9 mouse cellular contexts compared by ENCODE assay signal in the genomic region with DNA sequence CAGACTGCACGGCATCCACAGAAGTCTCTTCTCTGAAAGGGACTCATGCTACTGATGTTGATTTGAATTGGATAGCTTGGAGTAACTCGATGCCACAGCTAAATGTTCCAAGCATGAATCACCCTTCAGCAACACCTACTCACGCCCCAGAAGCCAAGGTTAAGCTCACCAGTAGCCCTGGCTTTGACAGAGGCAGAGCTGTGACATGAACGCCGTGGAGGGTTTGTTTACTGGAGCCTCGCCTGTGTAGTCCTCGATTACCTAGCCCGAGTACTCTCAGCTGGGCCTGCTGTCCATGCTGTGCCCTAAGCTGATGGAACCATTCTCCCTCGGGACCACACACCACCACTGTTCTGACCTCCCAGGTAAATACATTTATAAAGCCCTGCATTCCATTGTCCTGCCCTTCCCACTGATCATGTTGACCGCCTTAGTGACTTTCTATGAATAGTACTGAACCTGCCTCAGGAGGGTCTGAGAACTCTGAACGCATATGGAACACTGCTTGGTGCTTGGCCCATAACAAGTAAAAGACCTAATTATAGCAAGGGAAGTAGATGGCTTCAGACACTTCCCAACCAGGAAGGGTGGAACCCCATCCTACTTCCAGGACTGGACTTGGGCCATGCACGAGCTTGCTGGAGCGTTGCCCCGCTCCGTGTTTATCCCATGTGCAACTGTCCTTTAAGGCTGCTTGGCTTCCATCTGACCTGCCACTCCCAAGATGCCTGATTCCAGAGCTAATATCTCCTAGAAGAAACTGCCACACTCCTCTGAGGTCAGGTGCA. TPM values are rescaled to one million over a fixed set of nuclear protein-coding genes. Genes with fewer than 3 reads are reported as not detected.
DNase-seq lines count a peak whose midpoint lies in the region; ATAC-seq lines count a peak whose summit lies in the region.
"Had no signal": no experiment of that assay in that cellular context is flagged by ENCODE, and none has a peak within 500 bp of the region (broad histone marks: within the 10 kb centered on the region; RNA-seq: fewer than 3 reads in every experiment).

No protein-coding gene starts in this region.

- H3K4me1 ChIP-seq in neural tube, embryonic 13.5 days (replicated peaks), result peaks cover 11% of the 10 kb centered on the region
- peaks cover 12% of the 10 kb centered on the region for H3K4me1 ChIP-seq in neural tube, embryonic 15.5 days

- no peak for ATAC-seq in neural tube, embryonic 13.5 days (ENCODE audit: low read depth)
- ATAC-seq in neural tube, embryonic 15.5 days (ENCODE audit: low FRiP score), result no peak

- H3K9ac ChIP-seq in neural tube, embryonic 13.5 days, result no peak overlapping the region
- H3K9ac ChIP-seq in neural tube, embryonic 15.5 days (replicated peaks), result no peak overlapping the region
- H3K9ac ChIP-seq: limb, embryonic 12.5 days had no signal

- no peaks in the 10 kb centered on the region for H3K27me3 ChIP-seq in neural tube, embryonic 13.5 days
- H3K27me3 ChIP-seq in neural tube, embryonic 15.5 days (replicated peaks), result no peaks in the 10 kb centered on the region
- H3K27me3 ChIP-seq: limb, embryonic 12.5 days had no signal

- H3K4me2 ChIP-seq in neural tube, embryonic 13.5 days, result no peak overlapping the region
- no peak overlapping the region for H3K4me2 ChIP-seq in neural tube, embryonic 15.5 days
- H3K4me2 ChIP-seq: limb, embryonic 12.5 days had no signal

- H3K9me3 ChIP-seq in neural tube, embryonic 13.5 days, result no peaks in the 10 kb centered on the region
- H3K9me3 ChIP-seq in neural tube, embryonic 15.5 days (replicated peaks), result no peaks in the 10 kb centered on the region
- H3K9me3 ChIP-seq: limb, embryonic 12.5 days had no signal

- 80% methylated on average over 15 of the region's 15 CpGs for WGBS in neural tube, embryonic 13.5 days
- 79% methylated on average over 15 of the region's 15 CpGs for WGBS in neural tube, embryonic 15.5 days

- H3K4me3 ChIP-seq in neural tube, embryonic 13.5 days, result no peak overlapping the region
- no peak overlapping the region for H3K4me3 ChIP-seq in neural tube, embryonic 15.5 days (replicated peaks)
- H3K4me3 ChIP-seq: limb, embryonic 12.5 days had no signal

- H3K27ac ChIP-seq in neural tube, embryonic 13.5 days (replicated peaks), result peak overlapping the region; percentile 74
- H3K27ac ChIP-seq in neural tube, embryonic 15.5 days (replicated peaks), result peak overlapping the region; percentile 24

- DNase-seq in neural tube, embryonic 10.5 days (ENCODE audit: extremely low spot score, low spot score), result no peak
- DNase-seq in gastrocnemius, postnatal 4 days (ENCODE audit: low spot score in 2 of 2), result peak; percentile 64 to 79
- peak; percentile 73 for DNase-seq in kidney, adult 18-20 months
- DNase-seq in left cerebral cortex, adult 18-20 months (ENCODE audit: low spot score in 2 of 2), result no peak
- no peak for DNase-seq in right cerebral cortex, postnatal 25 days
- no peak for DNase-seq in layer of hippocampus, postnatal 10 days (ENCODE audit: low spot score in 2 of 2)

- H3K36me3 ChIP-seq in neural tube, embryonic 13.5 days, result peaks cover 29% of the 10 kb centered on the region
- H3K36me3 ChIP-seq in neural tube, embryonic 15.5 days, result peaks cover 27% of the 10 kb centered on the region

RNA-seq across cellular contexts. Expression of a gene that starts 7.7 kb away (rescaled TPM):
- 57.6 and 66.2 TPM in 2 replicates for polyA plus RNA-seq in neural tube, embryonic 13.5 days (2015; fragmentation: Nextera tagmentation; extraction: Ambion mirVana)
- total RNA-seq in gastrocnemius, postnatal 4 days (2021), result 10 to 100 TPM; 27.5 to 32.1 TPM
- polyA plus RNA-seq in neural tube, embryonic 15.5 days (2015; fragmentation: Nextera tagmentation; extraction: Ambion mirVana), result 61.5 and 65.2 TPM in 2 replicates
- total RNA-seq in left cerebral cortex, adult 18-20 months (2021), result 10 to 100 TPM; 61.7 to 62.1 TPM
- 10 to 100 TPM; 38.4 to 38.9 TPM for total RNA-seq in layer of hippocampus, postnatal 10 days (2021)

RNA-seq across cellular contexts. Expression of a gene that starts 7.7 kb away (rescaled TPM):
- 52.0 and 59.1 TPM in 2 replicates for polyA plus RNA-seq in neural tube, embryonic 13.5 days (2015; fragmentation: Nextera tagmentation; extraction: Ambion mirVana)
- total RNA-seq in gastrocnemius, postnatal 4 days (2021), result 10 to 100 TPM; 36.1 to 40.1 TPM
- polyA plus RNA-seq in neural tube, embryonic 15.5 days (2015; fragmentation: Nextera tagmentation; extraction: Ambion mirVana), result 58.5 and 58.8 TPM in 2 replicates
- 10 to 100 TPM; 36.6 to 39.1 TPM for total RNA-seq in left cerebral cortex, adult 18-20 months (2021)
- 10 to 100 TPM; 39.2 to 42.0 TPM for total RNA-seq in layer of hippocampus, postnatal 10 days (2021)

RNA-seq across cellular contexts. Expression of a gene that starts 27.5 kb away (rescaled TPM):
- polyA plus RNA-seq in neural tube, embryonic 13.5 days (2015; fragmentation: Nextera tagmentation; extraction: Ambion mirVana), result 7.2 and 8.5 TPM in 2 replicates
- 1 to 10 TPM; 7.3 to 7.9 TPM for total RNA-seq in gastrocnemius, postnatal 4 days (2021)
- 9.6 and 10.8 TPM in 2 replicates for polyA plus RNA-seq in neural tube, embryonic 15.5 days (2015; fragmentation: Nextera tagmentation; extraction: Ambion mirVana)
- total RNA-seq in left cerebral cortex, adult 18-20 months (2021), result 10 to 100 TPM; 15.5 to 21.0 TPM
- 10 to 100 TPM; 16.3 to 19.8 TPM for total RNA-seq in layer of hippocampus, postnatal 10 days (2021)

RNA-seq across cellular contexts. Expression of a gene that starts 33.2 kb away (rescaled TPM):
- polyA plus RNA-seq in neural tube, embryonic 13.5 days (2015; fragmentation: Nextera tagmentation; extraction: Ambion mirVana), result 1,774 and 1,823 TPM in 2 replicates
- total RNA-seq in gastrocnemius, postnatal 4 days (2021), result 10 to 100 TPM; 48.6 to 61.8 TPM
- polyA plus RNA-seq in neural tube, embryonic 15.5 days (2015; fragmentation: Nextera tagmentation; extraction: Ambion mirVana), result 1,500 and 1,731 TPM in 2 replicates
- 1,000 to 10,000 TPM; 1,960 to 1,962 TPM for total RNA-seq in left cerebral cortex, adult 18-20 months (2021)
- 1,000 to 10,000 TPM in 1 of 2 experiments, 100 to 1,000 TPM in 1; 969 to 1,026 TPM for total RNA-seq in layer of hippocampus, postnatal 10 days (2021)

RNA-seq across cellular contexts. Expression of a gene that starts 53.3 kb away (rescaled TPM):
- 593 and 603 TPM in 2 replicates for polyA plus RNA-seq in neural tube, embryonic 13.5 days (2015; fragmentation: Nextera tagmentation; extraction: Ambion mirVana)
- 100 to 1,000 TPM; 117 to 120 TPM for total RNA-seq in gastrocnemius, postnatal 4 days (2021)
- polyA plus RNA-seq in neural tube, embryonic 15.5 days (2015; fragmentation: Nextera tagmentation; extraction: Ambion mirVana), result 504 and 568 TPM in 2 replicates
- total RNA-seq in left cerebral cortex, adult 18-20 months (2021), result 100 to 1,000 TPM; 794 to 814 TPM
- 100 to 1,000 TPM; 840 to 877 TPM for total RNA-seq in layer of hippocampus, postnatal 10 days (2021)

Comparison
In these comparisons a context has a peak if more than half of its experiments do, and no peak if none do; other contexts are left out.
1. DNase-seq: peak in gastrocnemius, postnatal 4 days (2 of 2) and kidney, adult 18-20 months (single experiment); none in neural tube, embryonic 10.5 days (single experiment), left cerebral cortex, adult 18-20 months (0 of 2), right cerebral cortex, postnatal 25 days (single experiment) and layer of hippocampus, postnatal 10 days (0 of 2).